Mouse (Mus musculus): Measurements from ENCODE around the gene Entpd2.

Gene Entpd2

DNA sequence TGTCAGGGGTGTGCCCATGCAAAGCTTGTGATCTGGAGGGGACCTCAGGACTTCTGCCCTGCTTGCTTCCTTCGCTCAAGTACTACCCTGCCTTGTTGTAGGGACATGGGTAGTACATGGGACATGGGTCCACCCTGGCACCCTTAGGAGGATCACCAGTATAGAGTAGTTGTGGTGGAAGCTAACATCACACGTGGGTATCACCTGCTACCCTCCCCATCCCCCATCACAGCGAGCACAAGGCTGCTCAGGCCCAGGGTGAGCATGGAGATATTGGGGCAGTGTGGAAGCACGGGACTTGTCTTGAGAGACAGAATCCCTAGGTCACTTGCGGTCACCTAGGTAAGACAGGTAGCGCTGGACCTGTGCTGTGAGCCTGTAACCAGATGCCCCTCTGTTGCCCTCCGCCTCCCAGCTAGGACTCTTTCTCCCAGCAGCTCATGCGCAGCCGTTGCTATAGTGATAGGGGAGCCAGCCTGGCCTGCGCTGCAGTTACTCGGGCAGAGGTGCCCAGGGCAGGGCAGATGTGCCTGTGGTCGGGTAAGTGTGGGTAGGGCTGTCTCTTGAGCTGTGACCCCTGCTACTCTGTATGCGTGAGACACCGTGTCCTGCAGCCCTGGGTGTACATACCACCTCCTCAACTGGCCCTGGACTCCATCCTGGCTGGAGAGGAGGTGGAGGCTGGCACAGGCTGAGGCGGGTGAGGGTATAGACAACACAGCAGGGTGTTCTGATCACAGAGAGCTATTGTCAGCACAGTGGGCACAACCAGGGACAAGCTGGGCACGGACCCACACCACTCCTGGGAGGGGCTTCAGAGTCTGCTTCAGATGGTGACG is 34.9 kb downstream of the Entpd2 start:
- peak; percentile 13 for DNase-seq (ENCODE audit: low read depth, low spot score)
- H3K36me3 ChIP-seq (ENCODE audit: control insufficient read depth, insufficient read depth, low read length, poor library complexity, severe bottlenecking) = no peaks in the 10 kb centered on the region; the same call in 1 of the 2 replicates
- no peaks in the 10 kb centered on the region for H3K27me3 ChIP-seq (ENCODE audit: control insufficient read depth, insufficient read depth, low read length, poor library complexity, severe bottlenecking)

DNA sequence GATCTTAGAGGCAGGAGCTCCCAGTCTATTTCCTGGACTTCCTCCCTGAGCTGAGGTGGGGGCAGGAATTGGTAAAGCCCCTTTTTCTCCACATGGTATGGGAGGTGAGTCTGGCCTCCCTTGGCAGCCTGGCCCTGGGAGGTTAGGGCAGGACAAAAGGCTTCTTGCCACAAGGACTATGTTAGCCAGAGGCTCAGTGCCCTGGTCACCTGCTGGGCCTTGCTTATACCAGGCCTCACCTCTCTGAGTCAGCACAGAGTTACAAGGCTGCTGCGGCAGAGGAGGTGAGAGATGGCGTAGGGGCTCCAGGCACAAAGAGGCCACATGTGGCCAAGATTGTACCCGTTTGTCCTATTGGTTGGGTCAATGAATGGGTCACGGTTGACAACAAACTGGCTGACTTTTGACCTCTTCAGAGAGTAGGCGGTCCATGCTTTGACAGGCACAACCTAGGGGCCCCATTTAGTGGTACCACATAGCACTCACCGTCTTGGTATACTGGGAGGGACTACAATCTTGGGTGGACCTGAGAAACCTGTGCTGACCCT is 35.7 kb downstream of the Entpd2 start:
- Histone ChIP-seq H3K36me3 (ENCODE audit: control insufficient read depth, insufficient read depth, low read length, poor library complexity, severe bottlenecking) (no peaks in the 10 kb centered on the region; the same call in 1 of the 2 replicates), H3K27me3 (ENCODE audit: control insufficient read depth, insufficient read depth, low read length, poor library complexity, severe bottlenecking) (no peaks in the 10 kb centered on the region)
- no peak for DNase-seq (ENCODE audit: low read depth, low spot score)

GRCm38 (mm10) chr2:25432326-25433098 is 36.8 kb downstream of the Entpd2 start:
- no peaks in the 10 kb centered on the region; the same call in none of the 2 replicates for H3K36me3 ChIP-seq (ENCODE audit: control insufficient read depth, insufficient read depth, low read length, poor library complexity, severe bottlenecking)
- DNase-seq (ENCODE audit: low read depth, low spot score) = no peak
- H3K27me3 ChIP-seq (ENCODE audit: control insufficient read depth, insufficient read depth, low read length, poor library complexity, severe bottlenecking) = no peaks in the 10 kb centered on the region

DNA sequence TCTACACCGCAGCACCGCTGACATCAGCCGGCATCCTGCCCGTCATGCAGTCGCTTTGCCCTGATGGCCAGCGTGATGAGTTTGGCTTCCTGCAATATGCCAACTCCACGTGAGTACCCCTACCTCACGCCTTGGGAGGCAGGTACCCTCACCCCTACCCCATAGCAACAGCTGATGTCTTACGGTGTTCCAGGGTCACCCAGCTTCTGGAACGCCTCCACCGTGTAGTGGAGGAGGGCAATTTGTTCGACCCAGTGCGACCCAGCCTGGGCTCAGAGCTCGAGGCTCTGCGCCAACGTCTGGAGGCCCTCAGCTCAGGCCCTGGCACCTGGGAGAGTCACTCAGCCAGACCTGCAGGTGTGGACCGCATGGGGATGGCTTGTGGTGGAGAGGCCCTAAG is 37.4 kb downstream of the Entpd2 start:
- DNase-seq (ENCODE audit: low read depth, low spot score) = no peak
- Histone ChIP-seq H3K36me3 (ENCODE audit: control insufficient read depth, insufficient read depth, low read length, poor library complexity, severe bottlenecking) (no peaks in the 10 kb centered on the region; the same call in none of the 2 replicates), H3K27me3 (ENCODE audit: control insufficient read depth, insufficient read depth, low read length, poor library complexity, severe bottlenecking) (no peaks in the 10 kb centered on the region)

- DNase-seq (ENCODE audit: low read depth, low spot score) = no peak
- no peaks in the 10 kb centered on the region; the same call in none of the 2 replicates for H3K36me3 ChIP-seq (ENCODE audit: control insufficient read depth, insufficient read depth, low read length, poor library complexity, severe bottlenecking)
- no peaks in the 10 kb centered on the region for H3K27me3 ChIP-seq (ENCODE audit: control insufficient read depth, insufficient read depth, low read length, poor library complexity, severe bottlenecking)
Measured at GRCm38 (mm10) chr2:25434292-25434691, 38.6 kb downstream of the Entpd2 start.

DNA sequence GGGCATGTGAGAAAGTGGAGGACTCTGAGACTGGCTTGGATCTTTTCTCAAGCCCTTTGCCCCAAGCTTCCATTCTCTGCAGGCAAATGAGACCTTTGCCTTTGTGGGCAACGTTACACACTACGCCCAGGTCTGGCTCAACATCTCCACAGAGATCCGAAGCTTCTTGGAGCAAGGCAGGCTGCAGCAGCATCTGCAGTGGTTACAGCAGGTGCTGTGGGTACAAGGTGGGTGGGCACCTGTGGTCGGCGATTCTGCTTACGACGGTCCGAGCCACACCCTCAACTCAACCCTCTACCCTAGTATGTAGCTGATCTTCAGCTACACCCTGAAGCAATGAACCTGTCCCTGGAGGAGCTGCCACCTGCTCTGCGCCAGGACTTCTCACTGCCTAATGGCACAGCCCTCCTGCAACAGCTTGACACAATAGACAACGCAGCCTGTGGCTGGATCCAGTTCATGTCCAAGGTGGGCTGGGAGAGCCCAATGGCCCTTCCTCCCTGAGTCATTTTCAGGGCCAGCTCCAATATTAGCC is 40.7 kb downstream of the Entpd2 start:
- DNase-seq (ENCODE audit: low read depth, low spot score) = no peak
- no peaks in the 10 kb centered on the region; the same call in 1 of the 2 replicates for H3K36me3 ChIP-seq (ENCODE audit: control insufficient read depth, insufficient read depth, low read length, poor library complexity, severe bottlenecking)
- no peaks in the 10 kb centered on the region for H3K27me3 ChIP-seq (ENCODE audit: control insufficient read depth, insufficient read depth, low read length, poor library complexity, severe bottlenecking)

- no peak for DNase-seq (ENCODE audit: low read depth, low spot score)
- H3K27me3 ChIP-seq (ENCODE audit: control insufficient read depth, insufficient read depth, low read length, poor library complexity, severe bottlenecking) = no peaks in the 10 kb centered on the region
- no peaks in the 10 kb centered on the region; the same call in 1 of the 2 replicates for H3K36me3 ChIP-seq (ENCODE audit: control insufficient read depth, insufficient read depth, low read length, poor library complexity, severe bottlenecking)
Measured at GRCm38 (mm10) chr2:25441067-25441466, 45.4 kb downstream of the Entpd2 start.

GRCm38 (mm10) chr2:25442682-25443081 is 47.0 kb downstream of the Entpd2 start:
- H3K36me3 ChIP-seq (ENCODE audit: control insufficient read depth, insufficient read depth, low read length, poor library complexity, severe bottlenecking) = no peaks in the 10 kb centered on the region; the same call in none of the 2 replicates
- no peaks in the 10 kb centered on the region for H3K27me3 ChIP-seq (ENCODE audit: control insufficient read depth, insufficient read depth, low read length, poor library complexity, severe bottlenecking)
- no peak for DNase-seq (ENCODE audit: low read depth, low spot score)

All from splenic B cell, adult 2 months (primary cell).